Mouse (Mus musculus): ENCODE measurements at regions not wholly inside any gene's neighbourhood (a gene's known extent, or its start where the extent isn't known, plus 50 kb on each side); places are given as distances from the start of the nearest gene placed in this dataset.

- no peak for DNase-seq
These were observed 265.1 kb downstream of the Setd4 start for GRCm38 (mm10) chr16:93338806-93339205.

GRCm38 (mm10) chr16:93335322-93336111 is 268.3 kb downstream of the Setd4 start:
- no peak for DNase-seq

GRCm38 (mm10) chr16:93333654-93334053 is 270.2 kb downstream of the Setd4 start:
- no peak for DNase-seq

GRCm38 (mm10) chr16:93328680-93329395 is 275.0 kb downstream of the Setd4 start:
- DNase-seq: no peak

GRCm38 (mm10) chr16:93324911-93325310 is 279.0 kb downstream of the Setd4 start:
- no peak for DNase-seq

- no peak for DNase-seq
These were observed 280.7 kb downstream of the Setd4 start for GRCm38 (mm10) chr16:93323172-93323571.

GRCm38 (mm10) chr16:93319581-93319980 is 284.3 kb downstream of the Setd4 start:
- no peak for DNase-seq

- DNase-seq: peak; percentile 71
These were observed 292.2 kb downstream of the Setd4 start for GRCm38 (mm10) chr16:93311644-93312043.

- peak; percentile 74 for DNase-seq
These were observed 295.1 kb downstream of the Setd4 start for GRCm38 (mm10) chr16:93308666-93309360.

- DNase-seq: peak; percentile 61
These were observed 296.9 kb downstream of the Setd4 start for GRCm38 (mm10) chr16:93306951-93307350.

GRCm38 (mm10) chr16:93306140-93306539 is 297.7 kb downstream of the Setd4 start:
- peak; percentile 1 for DNase-seq

GRCm38 (mm10) chr16:93294430-93294829 is 309.4 kb downstream of the Setd4 start:
- DNase-seq: no peak

- peak; percentile 92 for DNase-seq
These were observed 310.8 kb downstream of the Setd4 start for GRCm38 (mm10) chr16:93292965-93293653.

- no peak for DNase-seq
These were observed 311.6 kb downstream of the Setd4 start for GRCm38 (mm10) chr16:93292181-93292834.

- no peak for DNase-seq
These were observed 315.8 kb downstream of the Setd4 start for GRCm38 (mm10) chr16:93288036-93288435.

- DNase-seq: no peak
These were observed 316.3 kb downstream of the Setd4 start for GRCm38 (mm10) chr16:93287520-93287919.

GRCm38 (mm10) chr16:93286816-93287215 is 317.0 kb downstream of the Setd4 start:
- no peak for DNase-seq

- DNase-seq: no peak
These were observed 318.7 kb downstream of the Setd4 start for GRCm38 (mm10) chr16:93285191-93285590.

- DNase-seq: peak; percentile 9
These were observed 322.1 kb downstream of the Setd4 start for GRCm38 (mm10) chr16:93281715-93282114.

GRCm38 (mm10) chr16:93272636-93273035 is 331.2 kb downstream of the Setd4 start:
- DNase-seq: no peak

GRCm38 (mm10) chr16:93272146-93272545 is 331.7 kb downstream of the Setd4 start:
- no peak for DNase-seq

- DNase-seq: peak; percentile 76
These were observed 339.7 kb downstream of the Setd4 start for GRCm38 (mm10) chr16:93264061-93264585.

Measured in heart, adult 11 months (tissue).